Mouse (Mus musculus) heart, postnatal 0 days (tissue): ENCODE results near the gene Zbtb17. TPM values are rescaled to one million over a fixed set of nuclear protein-coding genes. Genes with fewer than 3 reads are reported as not detected.
A peak's percentile ranks its signal among the peaks of the same experiment; 100 is the strongest.

Source experiments
- ATAC-seq: fragments of 200-750 bp; cut with Nextera tagmentation; 2 replicates; pipeline ENCODE4 v1.8.0; 2017; ENCODE audit warnings: low read depth, moderate number of reproducible peaks, moderate library complexity; ENCODE audit not compliant: insufficient read depth
- DNase-seq: peaks from one replicate; pipeline ENCODE4 v3.0.0-alpha.2; 2016; ENCODE audit warnings: low spot score
- H3K27ac ChIP-seq: fragments of 300-500 bp; sonication (generic); 2 replicates; pipeline ENCODE4 v1.5.1; 2014; ENCODE audit warnings: low read depth, mild to moderate bottlenecking
- H3K27me3 ChIP-seq: fragments of 300-500 bp; sonication (generic); 2 replicates; pipeline ENCODE4 v1.6.1; 2014; ENCODE audit warnings: low read length, mixed read lengths; ENCODE audit not compliant: control insufficient read depth, insufficient read depth
- H3K36me3 ChIP-seq: fragments of 300-500 bp; sonication (generic); replicated peaks from 2 replicates; pipeline ENCODE4 v1.6.1; 2014; ENCODE audit warnings: low read length, mixed read lengths; ENCODE audit not compliant: control insufficient read depth, insufficient read depth
- H3K4me1 ChIP-seq: fragments of 300-500 bp; sonication (generic); 2 replicates; pipeline ENCODE4 v1.6.1; 2014; ENCODE audit warnings: antibody characterized with exemption; ENCODE audit not compliant: control insufficient read depth, insufficient read depth
- H3K4me2 ChIP-seq: fragments of 300-500 bp; sonication (generic); 2 replicates; pipeline ENCODE4 v1.6.1; 2014; ENCODE audit warnings: low read depth, mild to moderate bottlenecking, low read length, moderate library complexity
- H3K4me3 ChIP-seq: fragments of 300-500 bp; sonication (generic); 2 replicates; pipeline ENCODE4 v1.5.1; 2014; ENCODE audit warnings: low read depth, low read length
- H3K9ac ChIP-seq: fragments of 300-500 bp; sonication (generic); replicated peaks from 2 replicates; pipeline ENCODE4 v1.6.1; 2014; ENCODE audit warnings: low read depth, low read length, mixed read lengths
- H3K9me3 ChIP-seq: fragments of 300-500 bp; sonication (generic); replicated peaks from 2 replicates; pipeline ENCODE4 v1.6.1; 2016; ENCODE audit warnings: low read length; ENCODE audit not compliant: control insufficient read depth
- CTCF ChIP-seq: IDR thresholded peaks from 2 replicates; pipeline ENCODE4 v1.5.1; 2016; ENCODE audit warnings: antibody characterized with exemption, control low read depth, low read depth
- EP300 ChIP-seq: IDR thresholded peaks from 2 replicates; pipeline ENCODE4 v1.6.1; 2016; ENCODE audit warnings: antibody characterized with exemption, low read depth
- WGBS: fragments of 180-500 bp; shearing (Covaris S2); extraction: QIAGEN DNeasy Blood & Tissue Kit; methylation state at CpG from one replicate; pipeline ENCODE4 v1.1.7; 2014; 5-methylcytosine and 5-hydroxymethylcytosine counted together
- polyA plus RNA-seq: library from polyadenylated mRNA; unstranded; fragments of >200 nt; fragmentation: Nextera tagmentation; extraction: Ambion mirVana; gene quantifications from 2 replicates; pipeline ENCODE4 v1.2.1, GENCODE M21; 2015
- total RNA-seq: library from RNA; depleted of rRNA; stranded (reverse); fragments of >200 nt; gene quantifications from 2 replicates; pipeline ENCODE4 v1.2.3, GENCODE M21; 2014; ENCODE audit warnings: low replicate concordance

Gene Zbtb17
- total and polyA plus RNA-seq, 2 experiments from 2014 or later = 18.1 to 32.7 TPM

GRCm38 (mm10) chr4:141469343-141469742 is 24.9 kb downstream of the Zbtb17 start:
- ATAC-seq (no peak), DNase-seq (no peak)
- H3K36me3 ChIP-seq = peaks cover 99% of the 10 kb centered on the region
- no peak overlapping the region for H3K4me2 ChIP-seq
- WGBS = 92% methylated on average over 9 of the region's 9 CpGs
- H3K4me3 ChIP-seq = no peak overlapping the region
- H3K4me1 ChIP-seq = no peaks in the 10 kb centered on the region
- no peak for TF ChIP-seq EP300
- TF ChIP-seq CTCF = no peak
- no peaks in the 10 kb centered on the region; the same call in 1 of the 2 replicates for H3K9me3 ChIP-seq
- H3K27me3 ChIP-seq = no peaks in the 10 kb centered on the region
- H3K27ac ChIP-seq = no peak overlapping the region
- no peak overlapping the region for H3K9ac ChIP-seq

- H3K4me2 ChIP-seq = no peak overlapping the region
Measured at GRCm38 (mm10) chr4:141471491-141471890, 27.0 kb downstream of the Zbtb17 start.

GRCm38 (mm10) chr4:141472641-141473321 is 28.3 kb downstream of the Zbtb17 start:
- Histone ChIP-seq H3K27ac (no peak overlapping the region), H3K36me3 (peaks cover 99% of the 10 kb centered on the region), H3K9me3 (no peaks in the 10 kb centered on the region; the same call in 1 of the 2 replicates), H3K4me2 (no peak overlapping the region), H3K4me1 (no peaks in the 10 kb centered on the region), H3K4me3 (no peak overlapping the region), H3K27me3 (no peaks in the 10 kb centered on the region), H3K9ac (no peak overlapping the region)
- DNase-seq = no peak
- 88% methylated on average over 32 of the region's 32 CpGs for WGBS
- ATAC-seq = no peak
- TF ChIP-seq EP300 = no peak
- TF ChIP-seq CTCF = no peak

More at GRCm38 (mm10) chr4:141471491-141471890, 27.0 kb downstream of the Zbtb17 start:
- H3K9me3 ChIP-seq = no peaks in the 10 kb centered on the region; the same call in 1 of the 2 replicates
- H3K9ac ChIP-seq = no peak overlapping the region
- no peak overlapping the region for H3K27ac ChIP-seq
- H3K27me3 ChIP-seq = no peaks in the 10 kb centered on the region
- no peak for TF ChIP-seq CTCF
- TF ChIP-seq EP300 = no peak
- no peaks in the 10 kb centered on the region for H3K4me1 ChIP-seq
- WGBS = 97% methylated on average over 16 of the region's 16 CpGs
- ATAC-seq = no peak
- DNase-seq = no peak
- H3K36me3 ChIP-seq = peaks cover 99% of the 10 kb centered on the region
- H3K4me3 ChIP-seq = no peak overlapping the region

- Histone ChIP-seq H3K27ac (no peak overlapping the region), H3K4me3 (no peak overlapping the region), H3K36me3 (peaks cover 100% of the 10 kb centered on the region), H3K4me2 (no peak overlapping the region), H3K27me3 (no peaks in the 10 kb centered on the region), H3K9ac (no peak overlapping the region), H3K9me3 (no peaks in the 10 kb centered on the region; the same call in 1 of the 2 replicates), H3K4me1 (no peaks in the 10 kb centered on the region)
- TF ChIP-seq EP300 (no peak), CTCF (no peak)
- WGBS = 74% methylated on average over 18 of the region's 19 CpGs
- ATAC-seq = 0 out of 2 replicates have a peak, but pooled peaks have one; percentile 33
- no peak for DNase-seq
Measured at GRCm38 (mm10) chr4:141474431-141474830, 30.0 kb downstream of the Zbtb17 start.

- TF ChIP-seq CTCF (no peak), EP300 (no peak)
- Histone ChIP-seq H3K4me1 (no peaks in the 10 kb centered on the region), H3K4me3 (no peak overlapping the region), H3K27me3 (no peaks in the 10 kb centered on the region), H3K36me3 (peaks cover 96% of the 10 kb centered on the region), H3K4me2 (no peak overlapping the region), H3K27ac (peak overlapping the region; percentile 61), H3K9ac (no peak overlapping the region), H3K9me3 (no peaks in the 10 kb centered on the region)
- ATAC-seq (peak; percentile 18; the same call in 1 of the 2 replicates), DNase-seq (peak; percentile 39)
- 74% methylated on average over 16 of the region's 16 CpGs for WGBS
Measured at GRCm38 (mm10) chr4:141477681-141478102, 33.2 kb downstream of the Zbtb17 start.
